Mouse (Mus musculus) T-helper 17 cell (primary cell): ENCODE measurements around the gene Stx5a.
"Not testable (repeated sequence)": the region's sequence is repeated elsewhere in the genome, so short reads cannot be mapped to it uniquely, and the experiment has no call there.

ENCODE experiments used
- in situ Hi-C, 2 experiments: fragments of 300-600 bp; cut with MboI, MseI; formaldehyde crosslinking; loops; 1 replicate in 1 of 2; 2 replicates in 1 of 2; pipeline ENCODE4 v1.15.1; 2025; ENCODE audit warnings: high pct_unique_total_duplicates in 2 of 2

Stx5a gene

GRCm38 (mm10) chr19:8714653-8715481 lies 26.3 kb upstream of the Stx5a start:
- in situ Hi-C loops = loop anchor here (10.0 to 25.0 kb wide), 3 partner anchors 1228 to 1270 kb away; partner anchors contain the start of genes Rtn3 (in 2 of the 2), Atl3 (in 1 of the 2) and Fth1 (in 1 of the 2)

- in situ Hi-C loops = loop anchor here (10.0 to 25.0 kb wide), 3 partner anchors 1229 to 1269 kb away; partner anchors contain the start of genes Rtn3 (in 2 of the 2), Atl3 (in 1 of the 2) and Fth1 (in 1 of the 2)
Observed at GRCm38 (mm10) chr19:8715868-8716766, 25.1 kb upstream of the Stx5a start.

- in situ Hi-C loops = loop anchor here (10.0 to 25.0 kb wide), 3 partner anchors 1230 to 1268 kb away; partner anchors contain the start of genes Rtn3 (in 2 of the 2), Atl3 (in 1 of the 2) and Fth1 (in 1 of the 2)
Observed at GRCm38 (mm10) chr19:8716767-8717475, 24.3 kb upstream of the Stx5a start.

- in situ Hi-C loops = loop anchor here (10.0 to 25.0 kb wide), 3 partner anchors 1231 to 1266 kb away; partner anchors contain the start of genes Rtn3 (in 2 of the 2), Atl3 (in 1 of the 2) and Fth1 (in 1 of the 2)
Observed at GRCm38 (mm10) chr19:8718357-8718756, 22.9 kb upstream of the Stx5a start.

- in situ Hi-C loops = loop anchor here (10.0 to 25.0 kb wide), 3 partner anchors 1232 to 1266 kb away; partner anchors contain the start of genes Rtn3 (in 2 of the 2), Atl3 (in 1 of the 2) and Fth1 (in 1 of the 2)
Observed at GRCm38 (mm10) chr19:8719037-8719436, 22.2 kb upstream of the Stx5a start.

- in situ Hi-C loops = loop anchor here in 1 of 2 experiments (25.0 kb wide), 1 partner anchor 1234 kb away; the partner anchor contains the start of genes Atl3 and Rtn3
Observed at GRCm38 (mm10) chr19:8721378-8721777, 19.8 kb upstream of the Stx5a start.

- in situ Hi-C loops = loop anchor here in 1 of 2 experiments (25.0 kb wide), 1 partner anchor 1235 kb away; the partner anchor contains the start of genes Atl3 and Rtn3
Observed at GRCm38 (mm10) chr19:8722021-8722420, 19.2 kb upstream of the Stx5a start.

- in situ Hi-C loops = loop anchor here in 1 of 2 experiments (25.0 kb wide), 1 partner anchor 1235 kb away; the partner anchor contains the start of genes Atl3 and Rtn3
Observed at GRCm38 (mm10) chr19:8722559-8722906, 18.7 kb upstream of the Stx5a start.

GRCm38 (mm10) chr19:8722907-8723573 lies 18.2 kb upstream of the Stx5a start, which contains the start of gene Slc3a2:
TSS of gene Slc3a2 (minus strand) at chr19:8723369.
- in situ Hi-C loops = loop anchor here in 1 of 2 experiments (25.0 kb wide), 1 partner anchor 1236 kb away; the partner anchor contains the start of genes Atl3 and Rtn3

GRCm38 (mm10) chr19:8723574-8724346 lies 17.5 kb upstream of the Stx5a start:
- in situ Hi-C loops = loop anchor here in 1 of 2 experiments (25.0 kb wide), 1 partner anchor 1236 kb away; the partner anchor contains the start of genes Atl3 and Rtn3

- in situ Hi-C loops = loop anchor here in 1 of 2 experiments (25.0 kb wide), 1 partner anchor 1237 kb away; the partner anchor contains the start of genes Atl3 and Rtn3
Observed at GRCm38 (mm10) chr19:8724392-8724791, 16.8 kb upstream of the Stx5a start.

- in situ Hi-C loops = no loop called here
Observed at GRCm38 (mm10) chr19:8725081-8725613, 16.1 kb upstream of the Stx5a start.

- in situ Hi-C loops = no loop called here
Observed at GRCm38 (mm10) chr19:8726609-8727390, 14.4 kb upstream of the Stx5a start.

- in situ Hi-C loops = no loop called here
Observed at GRCm38 (mm10) chr19:8727495-8728114, 13.6 kb upstream of the Stx5a start.

GRCm38 (mm10) chr19:8728335-8729099 lies 12.7 kb upstream of the Stx5a start:
- in situ Hi-C loops = not testable (repeated sequence)

- in situ Hi-C loops = no loop called here
Observed at GRCm38 (mm10) chr19:8734334-8734733, 6.9 kb upstream of the Stx5a start.
